Mouse (Mus musculus) embryonic facial prominence, embryonic 11.5 days (tissue): ENCODE data around the gene Gm20388. TPM values are rescaled to one million over a fixed set of nuclear protein-coding genes. Genes with fewer than 3 reads are reported as not detected.

ENCODE experiments used
- ATAC-seq: fragments of 200-750 bp; cut with Nextera tagmentation; replicated peaks from 2 replicates; pipeline ENCODE4 v1.8.0; 2017; ENCODE audit warnings: low read depth; ENCODE audit not compliant: insufficient number of reproducible peaks, low FRiP score, low TSS enrichment
- DNase-seq: peaks from one replicate; pipeline ENCODE4 v3.0.0-alpha.2; 2015; ENCODE audit warnings: low spot score
- H3K27ac ChIP-seq: fragments of 300-500 bp; sonication (generic); replicated peaks from 2 replicates; pipeline ENCODE4 v1.5.1; 2014; ENCODE audit warnings: mild to moderate bottlenecking, low read depth, low read length, control low read depth
- H3K27me3 ChIP-seq: fragments of 300-500 bp; sonication (generic); 2 replicates; pipeline ENCODE4 v1.6.1; 2014; ENCODE audit warnings: mild to moderate bottlenecking, low read length, moderate library complexity, mixed read lengths; ENCODE audit not compliant: control insufficient read depth, insufficient read depth
- H3K36me3 ChIP-seq: fragments of 300-500 bp; sonication (generic); replicated peaks from 2 replicates; pipeline ENCODE4 v1.6.1; 2014; ENCODE audit warnings: low read depth, mild to moderate bottlenecking, low read length, moderate library complexity, mixed read lengths; ENCODE audit not compliant: control insufficient read depth, insufficient read depth
- H3K4me1 ChIP-seq: fragments of 300-500 bp; sonication (generic); 2 replicates; pipeline ENCODE4 v1.6.1; 2014; ENCODE audit warnings: low read length, mixed read lengths; ENCODE audit not compliant: control insufficient read depth, insufficient read depth
- H3K4me2 ChIP-seq: fragments of 300-500 bp; sonication (generic); 2 replicates; pipeline ENCODE4 v1.6.1; 2014; ENCODE audit warnings: low read depth, mild to moderate bottlenecking, control low read depth, low read length, moderate library complexity
- H3K4me3 ChIP-seq: fragments of 300-500 bp; sonication (generic); 2 replicates; pipeline ENCODE4 v1.5.1; 2014; ENCODE audit warnings: low read depth, low read length, control low read depth
- H3K9ac ChIP-seq: fragments of 300-500 bp; sonication (generic); replicated peaks from 2 replicates; pipeline ENCODE4 v1.6.1; 2014; ENCODE audit warnings: mild to moderate bottlenecking, control low read depth, low read length
- H3K9me3 ChIP-seq: fragments of 300-500 bp; sonication (generic); replicated peaks from 2 replicates; pipeline ENCODE4 v1.6.1; 2016; ENCODE audit warnings: mild to moderate bottlenecking, low read length, inconsistent platforms, mixed read lengths; ENCODE audit not compliant: control insufficient read depth
- WGBS: fragments of 180-500 bp; shearing (Covaris S2); extraction: QIAGEN DNeasy Blood & Tissue Kit; methylation state at CpG from one replicate; pipeline ENCODE4 v1.1.7; 2014; 5-methylcytosine and 5-hydroxymethylcytosine counted together
- polyA plus RNA-seq: library from polyadenylated mRNA; unstranded; fragments of >200 nt; fragmentation: Nextera tagmentation; extraction: Ambion mirVana; gene quantifications from 2 replicates; pipeline ENCODE4 v1.2.1, GENCODE M21; 2014

Gene Gm20388
- polyA plus RNA-seq, 1 experiment from 2014 or later: 3.1 TPM

- 0 out of 2 replicates have a peak, but pooled peaks have one; percentile 23 for ATAC-seq
- no peak overlapping the region for H3K27ac ChIP-seq
- H3K4me3 ChIP-seq: peak overlapping the region; percentile 66
- H3K27me3 ChIP-seq: peaks cover 17% of the 10 kb centered on the region
- H3K36me3 ChIP-seq: no peaks in the 10 kb centered on the region
- WGBS: 2% methylated on average over 42 of the region's 44 CpGs
- no peaks in the 10 kb centered on the region for H3K9me3 ChIP-seq
- peak overlapping the region; percentile 72 for H3K9ac ChIP-seq
- H3K4me1 ChIP-seq: no peaks in the 10 kb centered on the region; the same call in 1 of the 2 replicates
- H3K4me2 ChIP-seq: peak overlapping the region; percentile 99
- peak; percentile 41 for DNase-seq
Observed at GRCm38 (mm10) chr8:120633665-120634271, 723.1 kb downstream of the Gm20388 start.

GRCm38 (mm10) chr8:120634329-120634839 lies 723.7 kb downstream of the Gm20388 start:
- 0 out of 2 replicates have a peak, but pooled peaks have one; percentile 19 for ATAC-seq
- peak overlapping the region; percentile 99 for H3K4me2 ChIP-seq
- peak overlapping the region; percentile 72 for H3K9ac ChIP-seq
- peaks cover 17% of the 10 kb centered on the region for H3K27me3 ChIP-seq
- DNase-seq: peak; percentile 43
- H3K9me3 ChIP-seq: no peaks in the 10 kb centered on the region
- H3K4me3 ChIP-seq: peak overlapping the region; percentile 66
- no peaks in the 10 kb centered on the region; the same call in 1 of the 2 replicates for H3K4me1 ChIP-seq
- H3K36me3 ChIP-seq: no peaks in the 10 kb centered on the region
- H3K27ac ChIP-seq: no peak overlapping the region
- under 1% methylated on average over 39 of the region's 42 CpGs for WGBS

GRCm38 (mm10) chr8:120641245-120641644 lies 730.6 kb downstream of the Gm20388 start:
- no peak overlapping the region; the same call in 1 of the 2 replicates for H3K4me2 ChIP-seq
- ATAC-seq (no peak), DNase-seq (no peak)
- H3K9me3 ChIP-seq: no peaks in the 10 kb centered on the region
- H3K9ac ChIP-seq: no peak overlapping the region
- no peak overlapping the region for H3K4me3 ChIP-seq
- no peaks in the 10 kb centered on the region for H3K27me3 ChIP-seq
- H3K4me1 ChIP-seq: no peaks in the 10 kb centered on the region
- H3K36me3 ChIP-seq: no peaks in the 10 kb centered on the region
- 35% methylated on average over 8 of the region's 8 CpGs for WGBS
- no peak overlapping the region for H3K27ac ChIP-seq

DNA sequence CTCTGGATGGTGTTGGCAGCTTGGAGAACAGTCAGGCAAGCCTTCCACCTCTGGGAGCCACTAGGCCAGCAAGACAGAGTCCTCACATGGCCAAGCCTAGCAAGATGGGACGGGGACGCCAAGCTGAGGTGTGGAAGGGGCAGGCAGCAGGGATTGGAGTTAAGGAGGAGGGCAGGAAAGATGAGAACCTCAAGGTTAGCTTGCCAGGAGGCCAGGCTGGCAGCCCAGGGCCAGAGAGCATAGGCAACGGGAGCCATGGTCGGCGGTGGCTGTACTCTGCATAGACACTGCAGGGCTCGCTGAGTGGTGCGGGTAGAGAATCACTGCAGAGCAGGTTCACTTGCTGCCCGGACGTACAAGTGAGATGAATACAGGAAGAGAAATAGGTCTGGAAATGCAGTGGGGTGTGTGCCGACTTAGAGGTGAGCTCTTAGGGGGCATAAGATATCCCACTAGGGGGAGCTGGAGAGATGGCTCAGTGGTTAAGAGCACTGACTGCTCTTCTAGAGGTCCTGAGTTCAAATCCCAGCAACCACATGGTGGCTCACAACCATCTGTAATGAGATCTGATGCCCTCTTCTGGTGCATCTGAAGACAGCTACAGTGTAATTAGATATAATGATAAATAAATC lies 731.5 kb downstream of the Gm20388 start:
- H3K36me3 ChIP-seq: no peaks in the 10 kb centered on the region
- no peaks in the 10 kb centered on the region for H3K4me1 ChIP-seq
- no peaks in the 10 kb centered on the region for H3K27me3 ChIP-seq
- H3K9ac ChIP-seq: no peak overlapping the region
- no peak overlapping the region for H3K27ac ChIP-seq
- DNase-seq: no peak
- no peak overlapping the region for H3K4me2 ChIP-seq
- 73% methylated on average over 10 of the region's 10 CpGs for WGBS
- H3K4me3 ChIP-seq: no peak overlapping the region
- ATAC-seq: no peak
- no peaks in the 10 kb centered on the region for H3K9me3 ChIP-seq

DNA sequence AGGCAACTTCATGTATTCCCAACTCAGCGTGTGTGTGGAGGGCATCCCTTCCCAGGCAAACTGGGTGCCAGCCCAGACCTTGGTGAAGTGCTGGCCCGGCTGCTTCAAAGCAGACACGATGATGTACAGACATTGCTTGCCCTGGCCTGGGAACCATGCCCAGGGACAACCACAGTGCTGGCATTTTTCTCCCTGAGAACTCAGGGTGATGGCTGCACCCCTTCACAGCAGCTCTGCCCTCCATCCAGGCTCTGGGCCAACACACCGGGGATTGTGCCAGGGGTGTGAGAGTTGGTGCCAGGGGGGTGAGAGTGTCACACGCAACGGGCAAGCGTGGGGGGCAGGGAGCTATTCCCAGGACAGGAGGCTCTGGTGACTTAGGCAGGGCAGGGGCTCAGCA lies 734.0 kb downstream of the Gm20388 start:
- H3K27me3 ChIP-seq: no peaks in the 10 kb centered on the region
- WGBS: 86% methylated on average over 7 of the region's 7 CpGs
- ATAC-seq (no peak), DNase-seq (no peak)
- no peak overlapping the region for H3K4me3 ChIP-seq
- H3K4me1 ChIP-seq: peaks cover 3% of the 10 kb centered on the region; the same call in 1 of the 2 replicates
- no peaks in the 10 kb centered on the region for H3K36me3 ChIP-seq
- no peaks in the 10 kb centered on the region for H3K9me3 ChIP-seq
- H3K27ac ChIP-seq: no peak overlapping the region
- no peak overlapping the region for H3K4me2 ChIP-seq
- no peak overlapping the region for H3K9ac ChIP-seq

DNA sequence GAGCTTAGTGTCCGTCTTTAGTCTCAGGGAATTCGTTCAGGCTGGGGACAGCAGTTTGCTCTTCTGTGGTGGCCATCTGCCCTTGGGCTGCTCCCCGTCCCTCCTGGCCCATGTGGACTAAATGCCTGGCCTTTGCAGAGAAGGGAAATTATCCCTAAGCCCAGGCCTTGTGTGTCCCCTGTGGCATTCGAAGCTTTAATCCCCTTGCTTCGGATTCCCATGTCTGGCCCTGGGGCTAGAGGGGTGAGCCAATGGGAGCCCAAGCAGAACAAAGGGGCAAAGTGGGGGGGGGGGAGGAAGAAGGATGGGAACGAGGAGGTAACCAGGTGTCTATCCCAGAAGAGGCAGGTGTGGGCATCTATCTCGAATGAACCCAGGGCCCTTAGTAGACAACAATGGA lies 736.9 kb downstream of the Gm20388 start, which contains the start of gene 1190005I06Rik:
TSS of gene 1190005I06Rik (minus strand) at position 101 of the 400 bp plus-strand sequence.
- 46% methylated on average over 7 of the region's 7 CpGs for WGBS

GRCm38 (mm10) chr8:120656322-120657052 lies 745.8 kb downstream of the Gm20388 start:
- no peak overlapping the region for H3K4me3 ChIP-seq
- no peak overlapping the region for H3K9ac ChIP-seq
- peaks cover 9% of the 10 kb centered on the region for H3K36me3 ChIP-seq
- no peak for DNase-seq
- H3K27me3 ChIP-seq: no peaks in the 10 kb centered on the region
- H3K4me2 ChIP-seq: no peak overlapping the region
- no peaks in the 10 kb centered on the region for H3K9me3 ChIP-seq
- no peak for ATAC-seq
- 88% methylated on average over 7 of the region's 7 CpGs for WGBS
- H3K4me1 ChIP-seq: no peaks in the 10 kb centered on the region
- H3K27ac ChIP-seq: no peak overlapping the region

More for the DNA sequence above, 736.9 kb downstream of the Gm20388 start, which contains the start of gene 1190005I06Rik:
- no peaks in the 10 kb centered on the region for H3K27me3 ChIP-seq
- no peak within 1 kb of the TSS for H3K4me3 ChIP-seq
- no peaks in the 10 kb centered on the region for H3K9me3 ChIP-seq
- no peak for DNase-seq
- H3K9ac ChIP-seq: no peak within 1 kb of the TSS
- 0 out of 2 replicates have a peak, but pooled peaks have one; percentile 11 for ATAC-seq
- H3K4me2 ChIP-seq: no peak within 1 kb of the TSS
- peaks cover 3% of the 10 kb centered on the region; the same call in 1 of the 2 replicates for H3K4me1 ChIP-seq
- H3K36me3 ChIP-seq: no peaks in the 10 kb centered on the region
- no peak within 1 kb of the TSS for H3K27ac ChIP-seq
